Mouse (Mus musculus): ENCODE measurements around the gene Pten.
"Not testable (repeated sequence)": the region's sequence is repeated elsewhere in the genome, so short reads cannot be mapped to it uniquely, and the experiment has no call there.

GRCm38 (mm10) chr19:32788016-32788415, 30.7 kb downstream of the Pten start:
- TF ChIP-seq CTCF (IDR thresholded peaks at IDR 0.05; ENCODE audit: low read depth, low read length); POLR2AphosphoS5 (IDR thresholded peaks at IDR 0.05; ENCODE audit: insufficient replicate concordance, low read depth, low read length); TAL1 (conservative IDR thresholded peaks at IDR 0.05; ENCODE audit: low read depth, low read length); GATA1 (IDR thresholded peaks at IDR 0.05; ENCODE audit: borderline replicate concordance, low read length): not testable (repeated sequence)

Measured in G1E (cell line).